Mouse (Mus musculus): ENCODE data around the gene Wipf3.
A peak's percentile ranks its signal among the peaks of the same experiment; 100 is the strongest.

DNA sequence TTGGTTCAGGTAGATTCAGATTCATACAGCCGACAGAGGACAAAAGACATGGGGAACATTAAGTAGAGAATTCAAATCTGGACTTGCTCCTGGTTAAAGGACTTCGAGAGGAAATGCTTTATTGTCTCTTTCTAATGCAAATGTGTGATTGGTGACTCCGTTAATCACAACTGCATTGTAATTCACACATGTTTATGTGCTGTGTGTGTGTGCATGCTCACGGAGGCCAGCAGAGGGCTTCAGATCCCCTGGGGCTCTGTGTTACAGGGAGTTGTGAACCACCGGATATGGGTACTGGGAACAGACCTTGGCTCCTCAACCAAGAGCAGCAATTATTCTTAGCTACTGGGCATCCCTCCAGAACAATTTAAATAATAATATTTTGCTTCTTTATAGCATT, 23.3 kb upstream of the Wipf3 start:
- no peak for TF ChIP-seq ETS1 (conservative IDR thresholded peaks at IDR 0.05; ENCODE audit: low read depth, low read length)
- peak; percentile 14; the same call in 1 of the 2 replicates for TF ChIP-seq SMC3 (IDR thresholded peaks at IDR 0.05; ENCODE audit: low read depth, low read length)
- no peak for TF ChIP-seq GABPA (IDR thresholded peaks at IDR 0.05; ENCODE audit: insufficient replicate concordance, low read depth, low read length)
